Mouse (Mus musculus): ENCODE measurements around the gene Cpne5. TPM values are rescaled to one million over a fixed set of nuclear protein-coding genes. Genes with fewer than 3 reads are reported as not detected.

Gene Cpne5
- polyA plus RNA-seq, 1 experiment: 66.3 TPM

DNA sequence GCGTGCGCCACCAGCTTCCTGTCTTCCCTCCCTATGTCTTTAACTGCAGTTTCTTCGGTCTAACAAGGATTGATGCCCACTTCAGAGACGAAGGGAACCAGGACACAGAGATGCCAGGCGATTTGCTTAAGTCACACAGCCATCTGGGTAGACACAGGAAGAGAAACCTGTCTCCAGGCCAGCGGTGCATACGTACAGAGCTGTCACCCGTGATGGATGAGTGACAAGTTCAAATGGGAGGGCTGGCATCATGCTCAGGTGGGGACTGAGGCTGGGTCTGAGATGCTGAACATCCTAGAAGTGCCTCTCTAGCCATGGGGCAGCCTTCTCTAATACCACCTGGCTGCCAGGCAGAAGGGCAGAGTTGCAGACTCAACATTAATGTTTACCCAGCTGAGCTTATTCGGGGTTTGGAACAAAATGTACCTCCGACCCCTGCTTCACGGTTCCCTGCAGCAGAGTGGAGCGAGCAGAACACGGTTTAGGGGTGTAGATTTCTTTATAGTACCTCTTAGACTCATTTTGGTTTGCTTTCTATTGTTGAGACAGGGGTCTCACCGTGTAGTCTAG, 67.5 kb downstream of the Cpne5 start:
- DNase-seq (ENCODE audit: low read depth): no peak

DNA sequence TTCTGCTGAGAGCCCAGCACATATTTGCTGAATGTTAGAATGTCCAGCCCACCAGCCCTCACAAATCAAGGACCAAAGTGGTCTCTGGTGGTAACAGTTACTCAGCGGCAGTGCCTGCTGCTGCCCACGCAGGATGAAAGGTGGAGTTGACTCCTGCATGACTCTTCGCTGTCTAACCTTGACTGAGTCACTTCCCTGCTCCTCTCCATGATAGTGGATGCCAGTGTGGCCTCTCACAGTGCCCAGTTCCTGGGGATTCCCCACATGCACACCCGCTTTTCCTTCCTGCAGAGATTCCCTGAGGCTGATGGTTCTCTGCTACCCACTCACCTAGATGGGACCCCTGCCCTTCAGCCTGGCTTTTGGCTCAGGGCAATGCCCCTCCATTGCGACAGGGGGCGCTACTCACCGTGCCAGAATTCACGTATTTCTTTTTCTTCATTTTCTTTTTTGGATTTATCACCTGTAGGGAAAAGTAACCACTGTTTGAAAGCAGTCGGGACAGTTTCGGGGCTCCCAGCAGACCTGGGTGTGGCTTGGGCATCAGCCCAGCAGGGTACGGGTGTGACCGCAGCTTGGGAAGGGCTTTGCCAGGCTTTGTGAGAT, 68.9 kb downstream of the Cpne5 start:
- DNase-seq (ENCODE audit: low read depth): no peak

DNA sequence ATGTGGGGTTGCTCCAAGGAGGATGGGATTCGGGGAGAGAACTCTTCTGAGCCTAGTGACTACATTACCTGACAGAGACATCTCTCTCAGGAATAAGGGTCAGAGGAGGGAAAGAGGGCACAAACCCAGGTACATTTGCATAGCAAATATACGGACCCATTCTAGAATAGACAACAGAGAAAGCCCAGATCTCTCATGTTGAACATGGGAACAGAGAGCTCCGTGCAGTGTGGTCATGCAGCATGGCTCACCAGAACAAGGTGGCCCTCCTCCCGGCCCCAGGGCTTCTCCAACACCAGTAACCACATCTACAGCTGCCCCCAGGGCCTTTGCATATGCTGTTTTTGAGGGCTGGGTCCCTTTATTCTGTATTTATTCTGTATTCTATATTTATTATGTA, 69.5 kb downstream of the Cpne5 start:
- DNase-seq (ENCODE audit: low read depth): no peak

DNA sequence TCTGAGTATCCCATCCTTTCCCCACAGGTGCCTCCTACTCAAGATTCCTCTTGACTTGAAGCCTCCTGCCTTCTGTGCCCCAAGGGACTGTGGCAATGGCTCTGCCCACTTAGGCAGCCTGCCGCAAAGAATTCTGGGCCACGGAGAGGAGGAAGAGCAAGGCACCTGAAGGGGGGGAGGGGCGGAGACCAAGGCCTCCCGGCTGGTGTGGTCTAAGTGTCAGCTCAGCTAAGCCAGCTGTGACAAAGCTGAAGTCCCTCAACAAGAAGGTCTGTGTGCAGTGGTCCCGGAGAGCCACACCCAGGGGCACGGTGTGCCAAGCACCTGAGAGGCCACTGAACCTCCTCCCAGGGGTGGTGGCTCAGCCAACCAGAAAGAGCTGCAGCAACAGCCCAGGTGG, 70.6 kb downstream of the Cpne5 start:
- no peak for DNase-seq (ENCODE audit: low read depth)

DNA sequence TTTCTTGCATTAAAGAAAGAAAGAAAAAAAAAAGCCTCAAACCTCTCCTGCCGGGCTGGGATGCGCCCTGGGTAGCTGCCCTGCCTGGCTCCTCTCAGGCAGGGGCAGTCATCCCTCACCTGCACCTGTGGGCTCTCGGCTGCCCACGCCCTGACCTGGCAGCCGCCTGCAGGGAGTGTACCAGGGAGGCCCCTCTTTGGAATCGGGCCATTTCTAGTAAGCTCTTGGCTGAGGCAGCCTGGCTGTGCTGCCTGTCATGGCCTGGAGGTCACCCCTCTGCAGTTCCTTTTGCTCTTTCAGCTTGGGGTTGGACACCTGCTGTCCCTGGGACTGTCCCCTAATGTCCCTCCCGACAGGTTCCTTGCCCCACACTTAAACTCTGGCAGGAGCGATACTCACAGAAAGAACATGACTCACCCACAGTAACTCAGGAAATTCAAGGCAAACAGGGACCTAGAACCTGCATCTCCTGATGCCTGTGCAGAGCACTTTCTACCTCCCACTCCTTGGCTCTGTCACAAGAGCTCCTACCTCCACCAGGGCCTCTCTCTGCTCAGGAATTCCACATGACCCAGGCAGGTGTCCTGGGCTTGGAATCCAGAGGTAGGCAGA, 71.9 kb downstream of the Cpne5 start:
- DNase-seq (ENCODE audit: low read depth): no peak

DNA sequence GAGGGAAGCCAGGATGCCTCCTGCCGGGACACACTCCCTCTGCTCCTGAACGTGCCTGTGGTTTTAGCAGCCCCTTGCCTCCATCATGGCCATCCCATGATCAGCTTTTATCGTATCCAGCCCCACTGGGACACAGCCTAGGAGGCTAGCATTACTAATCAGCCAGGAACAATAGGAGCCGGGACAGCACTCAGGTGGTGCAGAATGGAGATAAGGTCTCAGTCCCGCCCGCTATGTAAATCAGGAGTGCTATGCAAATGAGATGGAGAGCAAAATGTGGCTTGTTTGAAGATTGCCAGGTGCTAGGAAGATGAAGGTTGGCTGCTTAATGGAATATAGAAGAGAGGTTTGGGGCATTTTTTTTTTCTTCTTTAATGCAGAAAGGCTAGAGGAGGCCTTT, 72.5 kb downstream of the Cpne5 start:
- DNase-seq (ENCODE audit: low read depth): no peak

DNA sequence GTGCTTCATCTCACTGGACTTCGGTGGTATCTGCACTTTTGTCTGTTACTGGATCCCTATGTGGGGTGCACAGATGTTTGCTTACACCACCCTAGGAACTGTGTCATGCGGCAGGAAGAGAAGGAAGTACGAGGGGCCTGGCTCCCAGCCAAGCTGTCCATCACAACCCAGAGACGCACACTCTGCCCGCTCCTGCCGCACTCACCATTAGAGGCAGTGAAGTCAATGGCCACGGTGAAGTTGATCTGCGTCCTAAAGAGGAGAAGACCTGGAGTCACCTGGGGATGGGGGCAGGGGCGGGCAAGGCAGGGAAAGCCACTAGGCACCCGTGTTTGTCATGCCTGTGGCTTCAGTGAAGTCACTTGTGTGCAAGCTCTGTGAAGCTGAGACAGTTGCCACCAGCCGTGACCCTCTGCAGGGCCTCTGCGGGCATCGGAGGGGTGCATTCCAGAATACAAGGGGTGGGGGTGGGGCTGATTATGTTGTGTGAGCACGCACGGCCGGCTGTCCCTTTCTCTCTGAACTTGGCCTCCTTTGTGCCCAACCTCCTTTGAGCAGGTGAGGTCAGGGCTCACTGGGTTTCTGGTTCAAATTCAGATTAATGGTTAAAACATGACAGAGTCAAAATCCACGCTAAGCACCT, 73.4 kb downstream of the Cpne5 start:
- DNase-seq (ENCODE audit: low read depth): no peak

DNA sequence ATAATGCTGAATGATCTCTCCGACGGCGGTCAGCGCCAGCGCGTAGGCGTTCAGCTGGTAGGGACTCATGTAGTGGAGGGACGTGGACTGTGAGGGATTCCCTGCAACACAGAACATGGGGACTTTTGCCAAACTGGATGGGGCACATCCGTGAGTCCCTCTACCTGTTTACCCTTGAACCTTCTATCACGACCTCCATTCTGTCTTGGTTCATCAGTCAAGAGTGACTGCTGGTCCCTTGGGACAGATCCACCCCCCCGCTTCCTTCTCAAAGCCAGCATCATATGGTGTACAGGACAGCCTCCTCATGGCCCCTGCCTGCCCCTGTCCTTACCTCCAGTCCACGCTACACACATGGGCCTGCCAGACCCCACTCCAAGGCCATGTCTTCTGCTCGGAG, 75.6 kb downstream of the Cpne5 start:
- DNase-seq (ENCODE audit: low read depth): no peak

DNA sequence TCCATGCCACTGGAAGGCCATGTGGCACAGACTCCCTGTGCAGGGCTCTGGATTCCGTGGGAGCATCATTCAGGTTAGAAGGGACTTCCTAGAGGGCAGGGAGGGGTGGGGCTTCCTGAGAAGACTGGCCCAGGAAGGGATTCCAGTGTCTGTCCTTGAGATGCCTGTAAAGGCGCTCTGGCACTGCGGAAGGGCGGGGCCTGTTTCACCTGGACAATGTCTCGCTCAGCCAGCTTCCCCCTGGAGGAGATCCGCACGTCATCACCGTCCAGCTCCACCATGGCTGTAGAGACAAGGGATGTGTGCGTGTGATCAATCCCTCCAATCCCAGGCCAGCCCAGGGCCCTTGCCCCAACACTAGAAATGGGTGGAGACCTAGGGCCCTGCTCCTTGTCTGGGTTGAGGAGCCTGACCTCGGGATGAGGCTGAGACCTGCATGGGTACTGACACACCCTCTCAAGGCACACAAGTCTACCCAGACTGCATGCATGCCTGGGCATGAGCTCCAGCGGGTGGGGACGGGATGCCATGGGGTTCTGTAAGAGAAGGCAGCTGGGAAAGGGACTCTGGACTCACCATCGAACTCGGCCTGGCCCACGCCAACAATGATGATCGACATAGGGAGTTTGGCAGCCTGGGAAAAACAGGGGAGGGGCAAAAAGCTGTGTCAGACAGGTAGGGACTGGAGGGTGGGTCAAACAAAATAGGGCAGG, 78.1 kb downstream of the Cpne5 start:
- DNase-seq (ENCODE audit: low read depth): no peak

DNA sequence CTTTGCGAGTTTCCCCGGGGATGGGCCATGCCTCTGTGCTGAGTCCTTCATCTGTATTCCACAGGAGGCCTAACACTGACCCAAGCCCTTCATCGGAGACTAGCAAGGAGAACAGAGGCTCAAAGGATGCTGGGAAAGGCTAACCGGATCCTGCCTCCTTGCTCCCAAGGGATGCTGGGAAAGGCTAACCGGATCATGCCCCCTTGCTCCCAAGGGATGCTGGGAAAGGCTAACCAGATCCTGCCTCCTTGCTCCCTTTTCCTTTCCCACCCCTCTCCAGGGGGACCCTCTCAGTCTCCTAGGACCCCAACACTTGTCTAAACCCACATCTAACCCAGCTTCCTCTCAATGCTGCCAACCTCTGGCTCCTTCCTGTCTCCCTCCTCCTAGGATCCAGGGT, 78.6 kb downstream of the Cpne5 start:
- DNase-seq (ENCODE audit: low read depth): no peak

DNA sequence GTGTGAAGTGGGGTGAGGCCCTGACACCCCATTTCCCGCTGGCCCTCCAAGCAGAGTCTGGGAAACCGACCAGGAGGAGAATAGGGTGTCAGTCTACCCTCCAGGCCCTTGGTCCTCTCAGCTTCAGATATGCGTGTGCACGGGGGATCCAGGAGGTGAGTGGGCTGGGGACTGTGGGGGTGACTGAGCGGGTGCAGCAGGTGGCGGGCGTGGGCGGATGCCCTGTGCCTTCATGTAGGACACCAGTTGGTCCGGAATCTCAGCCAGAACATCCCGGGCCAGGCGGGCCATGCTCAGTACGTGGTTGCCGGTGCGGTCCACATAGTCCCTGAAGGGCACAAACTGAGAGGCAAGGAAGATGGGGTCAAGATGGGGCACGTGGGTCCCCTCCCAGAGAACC, 79.1 kb downstream of the Cpne5 start:
- DNase-seq (ENCODE audit: low read depth): no peak

DNA sequence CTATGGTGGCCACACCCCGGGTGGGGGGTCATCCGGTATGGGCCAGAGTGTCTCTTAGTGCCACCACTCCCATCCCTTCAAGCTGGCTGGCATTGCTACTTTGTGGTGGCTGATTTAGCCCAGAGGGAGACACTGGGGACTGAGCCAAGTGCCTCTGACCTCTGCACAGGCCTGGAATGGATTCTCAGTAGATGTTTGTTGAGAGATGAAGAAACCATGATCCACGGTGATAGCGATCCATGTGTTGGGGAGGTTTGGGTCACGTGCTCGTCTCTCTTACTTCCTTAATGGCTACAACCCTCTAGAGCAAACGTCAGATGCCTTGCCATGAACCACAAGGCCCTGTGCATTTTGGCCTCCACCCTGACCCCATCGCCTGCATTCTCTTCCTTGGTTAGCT, 81.1 kb downstream of the Cpne5 start:
- DNase-seq (ENCODE audit: low read depth): no peak

DNA sequence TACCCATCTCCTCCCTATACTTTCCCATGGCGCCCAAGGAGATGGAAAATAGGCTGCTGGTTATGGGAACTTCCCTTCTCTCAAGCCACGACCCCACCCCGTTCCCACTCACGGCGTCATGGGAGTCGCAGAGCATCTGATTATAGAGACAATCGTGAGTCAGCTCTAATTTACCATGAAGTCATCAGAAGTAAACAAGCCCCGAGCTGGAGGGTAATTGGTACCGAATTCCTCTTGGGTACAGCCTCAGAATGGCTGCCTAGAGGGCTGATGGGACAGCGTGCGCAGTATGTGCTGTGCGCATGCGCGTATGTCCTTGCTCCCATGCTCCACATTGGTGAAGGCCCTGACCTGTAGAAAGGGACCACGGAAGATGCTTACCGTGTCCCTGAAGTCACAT, 81.6 kb downstream of the Cpne5 start:
- no peak for DNase-seq (ENCODE audit: low read depth)

DNA sequence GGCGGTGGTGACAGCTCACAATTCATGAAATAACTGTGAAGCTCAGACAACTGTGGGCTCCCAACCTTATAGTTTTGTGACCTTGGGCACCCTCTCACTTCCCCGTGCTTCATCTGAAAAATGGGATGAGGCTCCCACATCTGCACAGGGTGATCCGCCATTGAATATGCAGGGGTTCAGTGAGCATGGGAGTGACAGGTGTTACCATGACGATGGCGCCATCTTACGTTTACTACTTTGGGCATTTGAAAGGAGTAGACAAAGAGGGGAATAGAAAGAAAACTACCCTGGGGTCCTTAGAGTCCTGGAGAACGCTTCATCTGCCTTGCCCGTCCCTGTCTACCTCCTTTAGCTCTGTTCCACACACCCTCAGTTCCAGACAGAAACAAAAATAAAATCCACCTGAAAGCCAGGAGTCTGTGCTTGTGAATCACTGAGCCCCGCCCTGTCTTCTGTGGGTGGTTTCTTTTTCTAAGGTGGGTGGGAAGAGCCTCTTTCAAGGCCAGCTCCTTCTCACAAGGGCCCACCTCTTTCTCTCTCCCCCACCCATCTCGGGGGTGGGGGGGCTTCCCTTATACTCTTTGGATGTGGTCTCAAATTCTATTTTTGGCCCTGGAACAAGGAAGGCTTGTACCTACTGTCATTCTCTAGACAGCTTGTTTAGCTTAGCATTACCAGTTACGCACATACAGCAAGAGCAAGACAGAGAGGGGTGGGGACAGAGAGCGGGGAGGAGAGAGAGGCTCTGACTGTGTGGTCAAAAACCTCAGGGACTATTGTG, 82.4 kb downstream of the Cpne5 start:
- no peak for DNase-seq (ENCODE audit: low read depth)

DNA sequence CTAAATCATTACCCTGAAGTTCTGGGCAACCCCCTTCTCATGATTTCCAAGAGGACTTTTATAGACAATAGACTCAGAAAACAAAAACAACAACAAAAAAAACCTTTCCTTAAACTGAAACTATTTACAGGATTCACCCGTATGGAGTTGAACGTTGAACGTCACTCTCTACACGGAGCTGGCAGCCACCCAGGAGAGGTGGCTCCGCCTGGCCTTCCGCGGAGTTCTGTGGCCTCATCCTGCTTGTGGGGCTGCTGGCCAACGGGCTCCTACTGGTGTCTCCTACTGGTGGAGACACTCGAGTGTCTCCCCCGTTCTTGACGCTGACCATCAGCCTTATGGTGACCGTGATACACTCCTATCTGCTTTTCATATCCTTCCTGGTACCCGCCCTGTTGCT, 83.7 kb downstream of the Cpne5 start:
- no peak for DNase-seq (ENCODE audit: low read depth)

DNA sequence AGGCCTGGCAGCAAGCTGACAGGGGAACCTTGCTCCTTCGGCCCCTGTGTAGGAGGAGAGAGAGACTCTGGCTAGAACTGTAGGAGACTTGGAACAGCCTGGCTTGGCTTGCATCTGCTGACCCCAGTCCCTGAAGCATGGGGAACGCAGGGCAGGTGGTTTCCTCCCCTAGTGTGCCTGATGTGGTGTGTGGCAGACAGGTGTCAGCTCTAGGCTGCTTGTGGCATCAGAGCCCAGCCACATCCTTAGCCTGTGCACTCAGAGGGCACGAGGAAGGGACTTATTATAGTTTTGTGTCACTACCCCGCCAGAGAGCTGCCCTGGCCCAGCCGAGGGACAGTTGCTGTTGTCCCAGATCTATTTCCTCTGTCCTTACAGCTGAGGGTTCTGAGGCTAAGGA, 85.4 kb downstream of the Cpne5 start:
- DNase-seq (ENCODE audit: low read depth): no peak

DNA sequence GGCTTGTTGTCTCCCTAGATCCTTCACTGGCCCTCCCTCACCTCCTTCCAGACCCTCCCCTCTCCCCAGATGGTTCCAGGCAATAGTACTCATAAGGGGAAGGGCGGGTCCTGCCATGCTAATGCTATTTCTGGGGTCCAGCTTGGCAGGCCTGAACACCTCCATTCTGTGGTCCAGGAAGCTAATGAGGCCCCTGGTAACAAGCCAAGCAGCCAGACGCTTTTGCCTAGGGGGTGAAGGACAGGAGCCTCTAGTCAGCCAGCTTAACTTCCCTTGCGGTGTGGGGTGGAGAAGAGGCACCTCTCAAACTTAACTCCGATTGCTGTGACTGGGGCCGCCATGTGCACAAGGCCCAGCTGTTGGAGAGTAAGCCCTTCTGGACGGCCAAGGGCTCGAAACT, 88.2 kb downstream of the Cpne5 start:
- DNase-seq (ENCODE audit: low read depth): no peak

DNA sequence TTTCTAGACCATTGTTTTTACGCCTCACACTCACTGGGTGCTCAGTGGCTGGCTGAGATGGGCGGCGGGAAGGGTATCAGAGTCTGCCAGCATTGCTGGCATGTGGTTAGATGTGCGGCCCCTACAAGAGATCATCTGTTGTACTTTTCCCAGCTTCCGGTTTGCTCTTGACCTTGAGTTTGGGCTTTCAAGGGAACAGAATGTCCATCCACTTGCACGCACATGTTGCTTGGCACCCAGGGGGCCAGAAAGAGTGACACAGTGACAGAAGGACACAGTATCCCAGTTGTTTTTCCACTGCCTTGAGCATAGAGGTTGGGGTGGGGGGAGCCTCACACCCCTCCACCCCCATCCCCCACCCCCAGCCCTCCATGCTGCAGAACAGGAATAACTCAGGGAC, 90.2 kb downstream of the Cpne5 start:
- DNase-seq (ENCODE audit: low read depth): no peak

DNA sequence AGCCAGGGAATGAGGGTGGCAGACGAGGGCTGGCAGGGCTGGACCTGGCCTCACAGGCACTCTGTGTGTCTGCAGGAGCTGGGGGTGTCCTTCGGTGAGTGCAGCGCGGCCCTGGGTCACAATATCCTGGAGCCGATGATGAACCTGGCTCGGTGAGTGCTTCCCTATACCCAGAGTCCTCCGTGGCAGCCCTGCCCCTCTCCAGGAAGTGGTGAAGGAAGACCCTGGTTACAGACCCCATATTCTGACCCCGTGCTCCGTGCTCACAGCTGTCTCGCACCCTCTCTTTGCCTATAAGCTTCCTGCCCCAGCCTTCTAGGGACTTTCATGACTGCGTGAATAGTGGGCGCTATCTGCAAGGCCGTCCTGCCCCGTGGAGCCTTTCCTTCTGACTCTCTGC, 90.7 kb downstream of the Cpne5 start:
- no peak for DNase-seq (ENCODE audit: low read depth)

DNA sequence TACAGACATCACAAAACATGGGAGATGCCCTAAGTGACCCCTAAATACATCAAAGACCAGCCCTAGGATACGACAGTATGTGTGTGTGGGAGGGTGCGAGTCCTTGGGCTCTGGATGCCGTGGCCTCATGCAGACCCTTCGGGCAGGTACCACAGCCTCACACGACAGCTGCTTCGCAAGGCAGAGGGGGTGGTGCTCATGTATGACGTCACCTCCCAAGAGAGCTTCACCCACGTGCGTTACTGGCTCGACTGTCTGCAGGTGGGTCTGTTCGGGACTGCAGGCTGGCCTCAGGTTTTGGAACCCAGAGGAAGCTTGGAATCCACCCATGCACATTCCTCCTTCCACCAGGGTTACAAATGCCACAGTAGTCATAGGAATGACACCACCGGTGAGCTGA, 92.9 kb downstream of the Cpne5 start:
- DNase-seq (ENCODE audit: low read depth): no peak

DNA sequence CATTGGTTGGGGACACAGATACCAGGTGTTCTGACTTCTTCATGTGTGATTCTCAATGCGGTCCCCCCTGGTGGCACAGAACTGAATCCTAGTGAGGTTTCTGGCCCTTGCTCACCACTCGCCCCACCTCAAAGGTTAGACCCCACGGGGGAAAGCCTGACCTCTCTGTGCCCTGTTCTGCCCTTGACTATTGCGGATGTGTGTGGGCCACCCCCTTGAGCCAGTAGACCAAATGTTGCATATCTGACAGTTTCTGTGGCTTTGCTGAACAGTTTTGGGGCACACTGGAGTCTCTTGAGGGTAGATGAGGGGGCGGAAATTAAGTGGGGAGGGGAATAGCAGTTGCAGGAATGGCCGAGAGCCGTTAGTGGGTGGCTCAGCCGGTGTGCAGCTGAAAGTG, 94.7 kb downstream of the Cpne5 start:
- no peak for DNase-seq (ENCODE audit: low read depth)

DNA sequence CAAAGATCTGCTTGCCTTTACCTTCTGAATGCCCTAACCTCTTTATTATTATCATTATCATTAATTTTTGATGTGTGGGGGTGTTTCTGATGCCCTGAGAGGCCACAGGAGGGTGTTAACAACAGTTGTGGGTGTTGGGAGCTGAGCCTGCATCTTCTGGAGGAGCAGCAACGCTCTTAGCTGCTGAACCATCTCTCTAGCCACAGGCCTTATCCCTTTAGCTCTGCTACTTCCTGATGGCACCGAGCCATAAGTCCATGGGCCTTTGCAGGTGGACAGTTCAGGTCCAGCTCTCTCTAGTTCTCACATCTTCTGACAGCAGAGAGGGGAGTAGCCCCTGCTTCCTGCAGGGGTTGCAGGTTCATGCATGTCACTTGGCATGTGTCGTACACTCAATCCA, 96.4 kb downstream of the Cpne5 start:
- no peak for DNase-seq (ENCODE audit: low read depth)
